Mouse (Mus musculus) kidney, adult 2 months (tissue): ENCODE measurements around the gene Glipr1.

Experiments used
- CTCF ChIP-seq: fragments of 200-500 bp; conservative IDR thresholded peaks from 2 replicates; pipeline ENCODE4 v1.5.1; 2011; ENCODE audit warnings: low read depth, mild to moderate bottlenecking, control low read depth, low read length, moderate library complexity, mixed read lengths; ENCODE audit not compliant: insufficient read depth, insufficient read length
- POLR2A ChIP-seq: fragments of 200-500 bp; IDR thresholded peaks from one replicate; pipeline ENCODE4 v1.6.1; 2011; ENCODE audit warnings: low read depth, low read length, control low read depth

- no peak for TF ChIP-seq POLR2A
- TF ChIP-seq CTCF, result no peak
Observed at GRCm38 (mm10) chr10:112002544-112003215, at the start of gene Glipr1.
